In genomic region chr10:119168791-119169190, GRCm38 (mm10) we compare ENCODE assay signal across 8 mouse cellular contexts.
DNase-seq lines count a peak whose midpoint lies in the region; ATAC-seq and TF ChIP-seq lines count a peak whose summit lies in the region.

No protein-coding gene starts in this region.

- WGBS in liver, embryonic 11.5 days: 47% methylated on average over 14 of the region's 14 CpGs

- H3K9ac ChIP-seq in liver, embryonic 11.5 days (ENCODE audit: low read depth, low read length): no peak overlapping the region

- H3K4me1 ChIP-seq in liver, embryonic 11.5 days (replicated peaks; ENCODE audit: control insufficient read depth, insufficient read depth, low read length): no peaks in the 10 kb centered on the region
- H3K4me1 ChIP-seq in embryonic fibroblast, embryonic 13.5 days (ENCODE audit: control insufficient read depth, insufficient read depth, low read length): no peaks in the 10 kb centered on the region

- no peak for TF ChIP-seq CTCF in embryonic fibroblast, embryonic 13.5 days (IDR thresholded peaks at IDR 0.05; ENCODE audit: borderline replicate concordance, insufficient read depth, low read length)

- DNase-seq in adrenal gland, postnatal 10 days: peak; percentile 5
- no peak for DNase-seq in adrenal gland, postnatal 25 days
- DNase-seq in liver, embryonic 11.5 days (ENCODE audit: low spot score): peak; percentile 33
- no peak for DNase-seq in liver
- DNase-seq in adrenal gland, postnatal 14 days: no peak
- no peak for DNase-seq in urinary bladder, postnatal 10 days (ENCODE audit: low spot score)

- no peak for ATAC-seq in liver, embryonic 11.5 days (replicated peaks; ENCODE audit: low FRiP score)
- peak; percentile 46 for ATAC-seq in megakaryocyte progenitor cell, adult 5-6 weeks (replicated peaks; ENCODE audit: poor library complexity)

- H3K27me3 ChIP-seq in liver, embryonic 11.5 days (replicated peaks; ENCODE audit: control insufficient read depth, insufficient read depth, low read length): no peaks in the 10 kb centered on the region

- H3K9me3 ChIP-seq in liver, embryonic 11.5 days (ENCODE audit: control insufficient read depth, low read length): no peaks in the 10 kb centered on the region

- H3K4me2 ChIP-seq in liver, embryonic 11.5 days: no peak overlapping the region

- no peak overlapping the region for H3K4me3 ChIP-seq in liver, embryonic 11.5 days (ENCODE audit: low read depth, low read length)
- H3K4me3 ChIP-seq in embryonic fibroblast, embryonic 13.5 days (ENCODE audit: insufficient read depth, low read length): no peak overlapping the region

- no peak for TF ChIP-seq POLR2A in embryonic fibroblast, embryonic 13.5 days (IDR thresholded peaks at IDR 0.05; ENCODE audit: low read depth, low read length)

- no peak overlapping the region for H3K27ac ChIP-seq in liver, embryonic 11.5 days (ENCODE audit: low read depth, low read length)
- peak overlapping the region; percentile 84 for H3K27ac ChIP-seq in embryonic fibroblast, embryonic 13.5 days (ENCODE audit: insufficient read depth, low read length)

- H3K36me3 ChIP-seq in liver, embryonic 11.5 days (ENCODE audit: control insufficient read depth, insufficient read depth, low read length): no peaks in the 10 kb centered on the region

Comparison
In these comparisons a context has a peak if more than half of its experiments do, and no peak if none do; other contexts are left out.
1. DNase-seq: peak in adrenal gland, postnatal 10 days (single experiment) and liver, embryonic 11.5 days (single experiment); none in adrenal gland, postnatal 25 days (single experiment), liver (single experiment), adrenal gland, postnatal 14 days (single experiment) and urinary bladder, postnatal 10 days (single experiment).